Mouse (Mus musculus): ENCODE data around the gene Ablim2.

DNA sequence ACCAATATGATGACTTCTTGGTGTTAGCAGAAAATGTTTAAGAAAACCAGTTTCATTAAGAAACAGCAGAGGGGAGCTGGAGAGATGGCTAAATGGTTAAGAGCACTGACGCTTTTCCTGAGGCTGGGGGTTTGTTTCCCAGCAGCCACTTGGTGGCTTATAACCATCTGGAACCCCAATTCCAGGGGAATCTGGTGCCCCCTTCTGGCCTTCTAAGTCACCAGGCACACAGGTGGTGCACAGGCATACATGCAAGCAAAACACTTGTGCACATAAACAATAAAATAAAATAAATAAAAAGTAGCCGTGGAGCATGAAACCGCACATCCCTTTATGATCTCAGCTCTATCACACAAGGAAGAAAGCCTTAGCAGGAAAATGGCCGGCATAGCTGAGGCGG lies 3.6 kb downstream of the Ablim2 start:
- TF ChIP-seq CTCF (IDR thresholded peaks at IDR 0.05; ENCODE audit: extremely low read depth, insufficient read depth, low read length) (no peak), POLR2A (IDR thresholded peaks at IDR 0.05; ENCODE audit: extremely low read depth, insufficient read depth, low read length) (no peak)
